Mouse (Mus musculus) layer of hippocampus, postnatal 36 days (tissue): ENCODE results near the gene Tmem207. TPM values are rescaled to one million over a fixed set of nuclear protein-coding genes. Genes with fewer than 3 reads are reported as not detected.
A peak's percentile ranks its signal among the peaks of the same experiment; 100 is the strongest.
"Not testable (repeated sequence)": the region's sequence is repeated elsewhere in the genome, so short reads cannot be mapped to it uniquely, and the experiment has no call there.

Experiments
- DNase-seq, 2 experiments: peaks; one replicate each; pipeline ENCODE4 v3.0.0; 2022
- total RNA-seq, 2 experiments: library from RNA; stranded (reverse); gene quantifications; 2 replicates each; pipeline ENCODE4 v1.2.3; 2021

The Tmem207 gene
- total RNA-seq = not detected

DNA sequence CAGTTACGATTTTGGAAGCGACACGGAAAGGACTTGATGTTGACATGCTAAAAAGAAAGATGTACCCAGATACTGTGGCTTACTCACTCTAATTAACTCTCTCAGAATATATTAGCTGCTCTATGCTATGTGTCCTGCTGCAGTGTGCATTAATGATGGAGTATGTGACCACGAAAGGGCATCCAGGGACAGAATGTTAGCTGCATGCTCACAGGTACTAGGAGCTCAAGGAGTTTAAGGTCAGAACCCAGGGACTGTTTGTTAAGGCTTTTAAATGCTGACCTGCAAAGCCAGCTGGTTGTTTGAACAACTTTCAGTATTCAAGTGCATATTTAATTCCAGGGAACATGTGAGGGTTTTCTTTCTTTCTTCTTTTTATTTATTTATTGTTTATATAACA lies at the start of gene Tmem207:
TSS of gene Tmem207 (minus strand) at position 101 of the 400 bp plus-strand sequence.
- no peak for DNase-seq

DNA sequence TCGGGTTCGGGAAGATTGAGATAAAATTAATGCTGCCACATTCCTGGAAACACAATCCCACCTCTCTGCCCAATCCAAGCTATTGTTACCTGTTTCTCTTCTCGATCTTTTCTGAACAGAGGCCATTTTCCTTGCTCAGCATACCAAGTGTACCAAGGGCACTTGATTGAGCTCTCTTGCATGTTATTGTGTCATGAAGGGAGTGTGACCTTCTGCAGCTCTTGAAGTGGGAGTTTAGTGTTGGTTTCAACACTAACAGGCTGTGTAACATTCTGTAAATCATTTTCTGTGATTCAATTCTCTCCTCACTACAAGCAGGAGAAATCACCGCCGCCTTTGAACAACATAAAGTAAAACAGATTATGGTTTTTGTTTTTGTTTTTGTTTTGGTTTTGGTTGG lies 47.6 kb upstream of the Tmem207 start:
- no peak for DNase-seq

DNA sequence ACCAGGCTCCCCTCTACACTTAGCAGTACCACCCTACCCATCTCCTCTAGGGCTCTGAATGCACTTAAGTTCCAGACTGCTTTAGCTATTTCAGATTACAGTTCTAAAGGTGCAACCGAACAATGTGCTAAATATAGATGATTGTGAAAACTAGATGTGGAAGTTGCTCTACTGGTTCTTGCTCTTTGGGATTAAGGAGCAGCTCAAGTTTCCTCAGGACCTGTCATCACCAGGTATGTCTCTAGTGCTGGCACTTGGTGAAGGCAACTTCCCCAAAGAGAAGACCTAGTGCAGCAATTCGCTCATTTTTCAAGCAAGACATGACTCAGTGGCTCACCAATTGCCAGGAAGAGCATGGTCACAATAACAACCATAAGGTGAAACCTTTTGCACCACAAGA lies 45.3 kb upstream of the Tmem207 start:
- no peak for DNase-seq

DNA sequence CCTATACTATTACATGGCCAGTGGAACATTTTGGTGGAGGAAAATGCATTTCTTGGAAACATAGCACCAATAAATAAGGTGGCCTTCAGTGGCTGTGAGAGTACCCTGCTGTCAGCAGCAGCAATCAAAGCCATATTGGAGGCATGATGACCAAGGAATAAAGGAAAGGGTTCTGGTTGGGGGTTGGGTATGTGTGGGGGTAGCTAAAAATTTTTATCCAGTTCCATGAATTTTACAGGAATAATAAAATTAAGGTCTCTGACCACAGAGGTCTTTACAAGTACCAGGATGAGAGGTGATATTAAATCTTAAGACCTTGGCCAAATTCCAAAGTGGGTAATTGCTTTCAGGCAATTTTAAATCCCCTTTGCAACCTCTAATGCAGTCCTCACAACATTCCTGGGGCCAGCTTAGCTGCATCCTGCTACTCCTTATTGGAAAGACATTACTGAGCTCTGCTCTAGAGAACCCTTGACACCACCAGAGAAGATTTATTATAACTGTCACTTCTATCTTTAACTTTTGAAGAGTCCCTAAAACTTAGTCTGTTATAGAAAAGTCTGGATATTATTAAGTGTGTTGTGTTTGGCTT lies 42.9 kb upstream of the Tmem207 start:
- no peak for DNase-seq

DNA sequence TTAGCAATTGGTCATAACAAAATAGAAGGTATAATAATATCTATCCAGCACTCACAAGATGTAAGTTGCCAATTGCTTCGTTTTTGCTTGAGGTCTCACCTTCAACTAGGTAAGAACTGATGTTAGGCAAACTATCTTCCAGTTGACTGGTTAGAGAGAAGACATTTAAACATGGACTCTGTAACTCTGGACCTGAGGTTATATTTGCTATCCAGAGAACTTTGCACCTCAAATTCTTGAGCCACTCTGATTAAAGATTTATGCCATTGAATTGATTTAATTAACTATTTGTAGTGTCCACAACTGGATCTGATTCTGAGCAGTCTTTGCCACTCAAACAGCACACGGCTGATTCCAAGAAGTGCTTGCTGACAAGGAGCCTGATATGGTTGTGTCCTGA lies 36.2 kb upstream of the Tmem207 start:
- no peak for DNase-seq

DNA sequence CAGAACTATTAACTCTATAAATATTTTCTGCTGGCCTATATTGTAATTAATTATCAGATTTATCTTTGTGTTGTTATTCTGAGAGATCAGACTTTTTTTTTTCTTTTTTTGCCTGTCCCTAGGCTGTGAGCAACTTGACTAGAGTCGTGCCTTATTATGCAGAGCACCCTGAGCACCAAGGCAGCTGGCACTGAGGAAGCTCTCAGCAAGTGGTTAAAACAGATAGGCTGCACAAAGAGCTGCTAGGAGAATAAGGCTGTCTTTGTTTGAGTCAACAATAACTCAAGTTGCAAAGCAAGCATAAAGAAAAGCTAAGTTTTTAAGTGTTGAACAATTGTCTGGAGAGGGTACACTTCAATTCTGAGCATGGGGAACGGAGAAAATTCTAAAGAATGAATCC lies 35.2 kb upstream of the Tmem207 start:
- no peak for DNase-seq

DNA sequence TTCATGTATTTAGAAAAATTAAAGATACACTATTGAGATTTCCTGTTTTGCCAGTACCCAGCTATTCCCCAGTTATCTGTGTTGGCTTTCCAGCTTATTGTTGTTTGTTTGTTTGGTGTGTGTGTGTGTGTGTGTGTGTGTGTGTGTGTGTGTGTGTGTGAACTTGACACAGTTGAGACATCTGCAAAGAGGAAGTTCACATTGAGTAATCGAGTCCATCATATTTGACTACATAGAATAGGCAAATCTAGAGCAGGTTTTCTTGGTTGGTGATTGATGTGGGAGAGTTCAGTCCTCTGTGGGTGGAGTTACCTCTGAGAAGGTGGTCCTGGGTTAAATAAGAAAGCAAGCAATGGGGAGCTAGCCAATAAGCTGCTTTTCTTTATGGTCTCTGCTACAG lies 32.2 kb upstream of the Tmem207 start:
- no peak for DNase-seq

DNA sequence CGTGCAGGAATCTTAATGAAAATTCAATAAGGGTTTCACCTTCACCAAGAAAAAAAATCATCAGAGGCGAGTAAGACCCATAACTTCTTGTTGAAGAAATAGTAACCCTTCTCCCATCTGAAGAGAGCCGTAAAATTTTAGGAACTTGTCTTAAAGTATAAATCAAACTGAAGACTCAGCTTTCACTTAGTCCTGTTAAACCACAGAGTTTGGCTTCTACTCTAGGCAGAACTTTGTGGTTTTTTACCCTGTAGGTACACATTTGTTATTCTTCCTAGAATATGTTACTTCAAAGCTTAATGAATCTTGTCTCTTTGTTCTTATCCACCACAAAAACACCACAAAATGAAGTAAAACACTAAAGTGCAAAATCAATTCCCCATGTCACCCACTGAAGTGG lies 25.7 kb upstream of the Tmem207 start:
- DNase-seq = no peak

DNA sequence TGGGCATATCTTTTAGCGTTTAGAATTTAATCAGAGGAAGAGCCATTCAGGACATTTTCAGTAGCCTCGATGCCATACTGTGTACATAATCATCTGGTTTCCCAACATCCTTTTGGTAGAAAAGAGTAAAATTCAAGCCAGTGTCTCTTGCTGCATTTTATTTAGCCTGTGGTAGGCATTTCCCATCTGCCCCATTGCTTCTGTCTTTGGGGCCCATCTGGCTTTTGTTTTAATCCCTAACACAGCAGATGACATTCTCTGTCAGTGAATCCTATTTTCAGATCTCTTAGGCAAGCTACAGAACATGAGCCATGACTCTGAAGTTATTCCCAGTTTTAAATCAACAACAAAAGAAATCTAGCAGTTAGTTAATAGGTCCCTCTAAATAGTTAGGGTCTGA lies 22.7 kb upstream of the Tmem207 start:
- peak; percentile 48 to 67 for DNase-seq

DNA sequence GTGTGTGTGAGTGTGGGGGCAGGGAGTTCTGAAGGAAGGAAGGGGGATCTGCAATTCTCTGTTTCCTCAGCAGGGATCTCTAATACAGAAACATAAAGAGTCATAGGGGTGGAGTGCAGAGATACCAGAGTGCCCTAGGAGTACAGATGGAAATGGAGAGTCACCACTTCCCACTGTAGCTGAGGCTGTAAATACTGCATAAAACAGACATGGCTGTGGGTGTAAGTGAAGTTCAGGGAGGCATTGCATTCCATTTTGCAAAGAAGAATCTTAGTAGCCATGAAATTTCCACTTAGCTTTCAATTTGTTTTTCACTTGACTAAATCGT lies 20.3 kb upstream of the Tmem207 start:
- DNase-seq = no peak

DNA sequence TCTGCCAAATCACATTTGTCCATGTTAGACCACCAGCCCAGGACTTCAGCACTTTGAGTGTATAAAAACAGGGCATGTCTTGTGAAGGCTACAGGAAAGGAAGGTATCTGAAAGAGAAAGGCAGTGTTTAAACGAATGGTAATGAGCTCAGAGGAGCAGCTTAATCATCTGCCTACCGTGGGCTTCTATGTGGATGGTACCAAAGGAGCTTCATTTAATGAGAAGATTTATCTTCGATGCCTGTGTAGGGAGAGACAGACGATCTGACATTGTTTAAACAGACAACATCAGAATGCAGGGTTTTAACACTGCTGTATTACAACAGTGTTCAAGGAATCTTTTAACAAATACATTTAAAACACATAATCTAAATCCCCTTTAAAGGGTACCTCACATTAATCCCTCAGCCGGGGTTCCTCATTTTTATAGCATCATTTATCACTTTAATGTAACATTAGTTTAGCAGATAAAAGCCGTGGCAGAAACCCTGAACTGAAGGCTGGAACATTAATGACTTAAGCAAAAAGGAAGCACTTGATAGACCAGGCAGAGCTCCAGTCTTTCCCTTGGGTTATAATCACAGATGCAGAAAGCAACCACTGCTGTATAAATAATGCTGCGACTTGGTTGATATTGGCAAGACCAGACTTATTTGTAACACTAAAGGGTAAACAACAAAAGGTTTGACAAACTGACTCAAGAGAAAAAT lies 19.8 kb upstream of the Tmem207 start:
- no peak for DNase-seq

DNA sequence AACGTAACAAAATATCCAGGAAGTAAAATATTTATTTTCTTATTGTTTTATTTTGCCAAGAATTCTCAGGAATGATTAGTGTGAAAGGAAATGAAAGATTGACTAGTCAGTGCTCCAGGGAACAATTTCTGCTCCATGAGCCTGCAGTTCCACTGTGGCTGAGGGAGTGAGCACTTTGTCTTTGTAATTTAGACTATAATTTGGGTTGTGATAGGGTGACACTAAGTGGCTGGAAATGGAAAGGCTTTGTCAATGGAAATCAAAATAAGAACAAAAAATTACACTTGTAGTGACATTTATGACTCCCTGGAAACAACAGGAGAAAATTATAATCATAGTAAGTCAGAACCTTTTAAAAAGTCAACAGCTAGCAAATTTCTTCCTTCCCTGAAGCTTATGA lies 5.7 kb upstream of the Tmem207 start:
- no peak for DNase-seq

DNA sequence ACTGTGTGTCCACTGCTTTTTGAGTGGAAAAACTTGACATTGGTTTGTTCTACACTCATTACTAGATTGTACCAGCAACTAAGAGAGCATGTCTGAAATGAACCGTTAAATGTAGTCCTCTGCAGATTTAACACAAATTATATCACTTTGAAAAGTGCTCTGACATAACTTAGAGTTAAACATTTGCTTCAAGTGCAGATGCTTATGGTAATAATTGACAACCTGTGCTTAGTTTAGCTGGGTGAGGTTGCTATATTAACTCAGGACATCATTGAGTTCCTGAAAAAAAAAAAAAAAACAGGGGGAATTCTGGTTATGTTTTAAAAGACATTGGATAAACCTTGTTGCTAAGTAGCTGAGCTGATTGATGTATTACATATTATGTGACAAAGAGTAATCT lies 3.9 kb upstream of the Tmem207 start:
- no peak for DNase-seq

DNA sequence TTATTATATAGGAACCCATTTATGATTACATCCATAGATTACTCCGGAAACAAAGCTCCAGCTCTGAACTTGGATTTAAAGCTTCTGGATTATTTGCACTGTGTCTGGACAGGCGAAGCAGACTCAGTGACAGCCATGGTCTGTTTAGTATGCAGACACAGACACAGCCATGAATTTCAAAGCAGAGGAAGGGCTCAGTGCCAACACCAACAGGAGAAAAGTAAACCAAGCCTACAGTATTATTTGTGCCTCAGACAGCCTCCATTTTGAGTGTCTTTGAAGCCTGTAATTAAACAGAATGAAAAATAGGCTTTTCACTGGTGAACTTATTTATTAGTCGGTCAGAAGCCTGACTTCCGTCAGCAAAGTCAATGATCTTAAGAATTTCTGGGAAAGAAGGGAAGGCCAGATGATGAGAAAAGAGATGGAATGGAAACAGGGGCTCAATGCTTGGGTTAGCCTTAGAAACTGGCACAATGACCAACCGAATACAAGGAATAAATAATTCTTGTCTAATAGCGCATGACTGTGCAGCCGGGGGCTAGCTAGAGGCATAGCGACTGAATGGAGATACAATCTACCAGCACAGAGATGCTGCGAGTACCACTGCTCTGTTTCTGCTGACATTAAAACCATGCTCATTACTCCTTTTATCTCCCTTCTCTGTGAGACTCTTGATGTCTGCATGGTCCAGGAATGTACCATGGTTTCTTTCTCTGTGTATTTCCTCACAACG lies 1.5 kb upstream of the Tmem207 start:
- peak in 1 of 2 experiments; percentile 12 for DNase-seq

DNA sequence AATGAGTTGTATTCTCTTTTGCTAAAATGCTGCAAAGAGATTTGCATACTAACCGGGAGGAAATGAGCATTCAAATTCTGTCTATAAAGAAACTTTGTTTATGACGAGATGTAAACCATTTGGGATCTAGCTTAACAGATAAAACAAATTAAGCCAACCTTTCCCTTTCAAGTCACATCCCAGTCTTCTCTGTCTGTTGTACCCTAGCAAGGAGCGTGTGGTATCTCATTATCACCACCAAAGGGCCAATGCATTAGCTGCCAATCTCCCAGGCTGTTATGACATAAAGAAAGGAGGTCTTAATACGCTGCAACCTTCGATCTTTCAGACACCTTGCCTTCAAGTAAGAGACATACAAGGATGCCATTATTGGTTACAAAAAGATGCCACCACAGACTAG lies 737 bp downstream of the Tmem207 start:
- no peak for DNase-seq

DNA sequence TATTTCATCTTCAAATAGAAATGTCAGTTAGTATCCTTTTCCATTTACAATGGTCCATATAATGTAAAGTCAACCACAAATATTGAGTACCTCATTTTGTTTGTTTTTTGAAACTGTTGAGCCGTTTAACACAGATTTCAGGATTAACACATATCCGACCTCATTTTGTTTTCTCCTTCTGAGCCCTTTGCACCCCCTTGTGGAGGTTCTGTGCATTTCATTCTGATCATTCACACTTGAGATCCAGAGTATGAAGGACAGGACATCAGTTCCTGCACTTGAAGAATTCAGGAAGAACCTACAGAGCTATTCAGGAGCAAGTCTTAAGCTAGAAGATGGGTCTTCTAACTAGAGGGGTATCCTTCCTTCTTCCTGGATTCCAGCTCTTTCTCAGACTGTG lies 7.0 kb downstream of the Tmem207 start:
- DNase-seq = peak in 1 of 2 experiments; percentile 18

DNA sequence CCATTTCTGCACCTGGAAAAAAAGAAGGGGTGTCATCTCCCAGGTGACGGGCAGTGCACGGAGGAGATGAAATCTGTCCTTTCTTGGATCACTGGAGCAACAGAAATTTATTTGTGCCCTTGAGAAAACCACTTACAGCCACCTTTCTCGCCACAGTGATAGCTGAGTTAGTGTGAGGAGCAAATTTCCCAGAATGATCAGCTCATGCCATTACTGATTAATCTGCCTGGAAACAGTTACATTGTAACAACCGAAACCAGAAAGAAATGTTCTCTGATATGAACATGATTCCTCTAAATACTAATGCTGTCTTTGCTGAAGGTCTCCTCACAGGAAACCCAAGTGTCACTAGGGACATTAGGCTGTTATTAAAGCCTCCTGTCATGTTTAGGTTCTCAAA lies 21.6 kb downstream of the Tmem207 start:
- no peak for DNase-seq

DNA sequence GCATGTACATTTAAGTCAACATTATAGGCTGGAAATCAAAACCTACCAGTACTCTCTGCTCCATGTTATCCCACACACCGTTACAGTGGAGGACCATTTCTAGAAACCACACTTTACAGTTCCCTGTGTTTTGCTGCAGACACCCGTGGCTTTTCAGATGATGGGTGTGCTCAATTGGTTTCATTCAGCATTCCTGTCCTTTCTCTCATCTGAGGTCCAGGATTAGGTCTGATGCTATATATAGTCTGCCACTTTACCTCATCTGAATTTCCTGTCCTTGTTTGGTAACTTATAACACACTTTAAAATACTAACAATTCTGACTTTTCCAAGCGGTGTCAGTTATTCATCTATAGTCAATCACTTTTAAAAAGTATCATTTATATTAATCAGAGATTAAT lies 25.8 kb downstream of the Tmem207 start:
- DNase-seq = no peak

DNA sequence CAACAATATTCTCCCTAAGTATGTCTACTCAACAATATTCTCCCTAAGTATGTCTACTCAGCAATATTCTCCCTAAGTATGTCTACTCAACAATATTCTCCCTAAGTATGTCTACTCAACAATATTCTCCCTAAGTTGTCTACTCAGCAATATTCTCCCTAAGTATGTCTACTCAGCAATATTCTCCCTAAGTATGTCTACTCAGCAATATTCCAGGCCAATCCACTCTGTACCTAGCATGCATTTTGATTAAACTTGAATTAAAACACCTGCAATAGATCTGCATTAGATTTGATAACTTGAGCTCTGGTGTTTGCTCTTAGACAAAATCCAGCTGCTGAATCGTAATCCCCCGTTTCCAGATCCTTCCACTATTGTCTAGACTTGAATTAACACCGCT lies 26.9 kb downstream of the Tmem207 start:
- not testable (repeated sequence) for DNase-seq

DNA sequence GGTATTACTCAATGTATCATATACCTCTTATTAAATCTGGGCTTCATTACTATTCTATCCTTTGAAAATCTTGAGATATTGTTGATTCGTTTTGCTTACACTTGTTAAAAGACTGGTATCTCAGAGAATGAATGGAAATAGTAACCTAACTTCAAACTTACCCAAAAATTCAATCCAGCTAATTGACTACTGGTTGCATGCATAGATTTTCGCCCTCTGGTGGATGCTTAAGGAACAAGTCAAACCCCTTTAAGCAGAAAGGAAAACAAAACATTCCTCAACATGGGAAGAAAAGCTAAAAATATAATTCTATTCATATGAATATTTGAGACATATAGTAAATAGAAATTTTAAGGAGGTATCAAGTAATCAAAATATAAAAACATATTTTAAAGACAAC lies 30.8 kb downstream of the Tmem207 start:
- no peak for DNase-seq

DNA sequence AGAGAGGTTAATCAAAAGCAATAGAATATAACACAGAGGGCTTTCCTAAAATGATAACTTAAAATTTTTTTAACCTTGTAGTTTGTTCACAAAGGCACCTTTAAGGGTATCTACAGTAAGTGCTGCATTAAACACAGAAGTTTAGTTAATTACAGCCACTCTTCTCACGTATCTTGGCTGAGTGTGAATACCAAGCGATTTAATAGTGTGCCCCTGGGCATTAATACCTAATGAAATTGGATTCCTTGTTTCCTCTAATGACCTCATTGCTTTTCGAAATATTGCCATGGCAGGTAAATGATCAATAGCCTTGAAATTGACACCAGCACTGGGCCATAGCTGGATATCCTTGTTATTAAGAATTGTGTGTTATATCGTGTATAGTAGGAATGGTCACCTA lies 55.3 kb downstream of the Tmem207 start:
- DNase-seq = no peak

DNA sequence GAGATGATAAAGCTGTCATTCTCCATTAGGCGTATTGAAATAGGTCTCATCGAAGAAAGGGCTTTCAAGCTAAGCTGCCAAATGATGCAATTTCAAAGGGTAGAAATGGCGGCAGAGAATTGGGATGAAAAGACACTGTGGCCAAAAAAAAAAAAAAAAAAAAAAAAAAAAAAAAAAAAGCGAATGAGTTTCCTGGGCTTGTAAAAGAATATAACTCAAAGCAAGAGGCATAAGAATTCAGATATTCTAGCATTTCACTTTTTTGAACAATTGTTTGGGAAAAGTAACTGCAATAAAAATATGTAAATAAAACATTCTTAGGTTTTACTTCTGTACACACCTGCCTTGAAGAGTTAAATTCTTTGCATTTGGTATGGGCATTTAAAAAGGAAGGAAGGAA lies 60.0 kb downstream of the Tmem207 start:
- DNase-seq = no peak

DNA sequence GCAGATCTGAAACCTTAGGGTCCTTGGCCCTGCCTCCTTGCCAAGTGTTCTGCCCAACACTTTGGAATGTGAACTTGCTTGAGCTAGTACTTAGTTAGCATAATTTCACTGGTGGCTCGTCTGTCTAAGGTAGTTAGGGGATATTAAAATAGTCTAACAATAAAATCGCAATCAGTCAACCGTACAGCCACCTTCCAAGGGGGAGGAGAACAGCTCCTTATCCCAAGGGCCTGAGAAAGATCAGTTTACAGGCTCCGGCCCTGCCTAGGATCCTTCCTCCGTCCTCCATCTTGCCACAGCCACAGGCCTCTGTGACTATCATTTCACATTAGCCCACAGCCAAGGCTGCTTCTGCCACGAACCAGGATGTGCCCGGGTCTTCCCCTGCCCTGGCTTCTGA lies 63.7 kb downstream of the Tmem207 start, which contains the start of gene Cldn16:
TSS of gene Cldn16 (plus strand) at position 301 of the 400 bp plus-strand sequence.
- no peak for DNase-seq

DNA sequence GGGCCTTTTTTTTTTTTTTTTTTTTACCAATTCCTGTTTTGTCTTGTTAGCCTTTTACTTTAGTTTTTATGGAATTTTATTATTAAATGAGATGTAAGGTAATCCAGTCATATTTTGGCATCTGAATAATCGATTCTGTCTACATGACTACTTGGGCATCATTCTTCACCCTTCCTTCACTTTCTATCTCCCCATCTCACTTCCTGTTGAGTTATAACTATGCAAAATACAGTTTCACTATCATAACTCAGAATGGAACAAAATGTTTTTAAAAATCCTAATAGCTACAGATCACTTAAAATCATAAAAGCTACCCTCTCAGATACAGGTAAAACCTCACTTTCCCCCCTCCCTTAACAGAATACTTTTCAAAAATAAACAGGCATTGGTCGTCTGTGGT lies 70.4 kb downstream of the Tmem207 start:
- no peak for DNase-seq
